Mouse (Mus musculus): ENCODE measurements at regions not wholly inside any gene's neighbourhood (a gene's known extent, or its start where the extent isn't known, plus 50 kb on each side); places are given as distances from the start of the nearest gene placed in this dataset.

- TF ChIP-seq CHD2 (IDR thresholded peaks at IDR 0.05; ENCODE audit: low read length) (no peak), KAT2A (conservative IDR thresholded peaks at IDR 0.05; ENCODE audit: low read depth, low read length) (no peak), E2F4 (IDR thresholded peaks at IDR 0.05; ENCODE audit: borderline replicate concordance, low read depth, low read length) (no peak), SMC3 (IDR thresholded peaks at IDR 0.05; ENCODE audit: low read depth, low read length) (no peak), CHD1 (IDR thresholded peaks at IDR 0.05; ENCODE audit: low read depth, low read length) (no peak), EP300 (IDR thresholded peaks at IDR 0.05; ENCODE audit: low read depth in 1 of 2, low read length in 2 of 2) (no peak)
- no peak overlapping the region for H3K4me3 ChIP-seq (ENCODE audit: control insufficient read depth in 1 of 2, insufficient read depth in 1 of 2, low read depth in 2 of 2, low read length in 2 of 2)
- H3K79me2 ChIP-seq (ENCODE audit: control insufficient read depth, insufficient read depth, low read length, poor library complexity), result no peaks in the 10 kb centered on the region
- no peak overlapping the region for H3K27ac ChIP-seq (ENCODE audit: control insufficient read depth, low read depth, low read length)
- no peaks in the 10 kb centered on the region for H3K36me3 ChIP-seq (ENCODE audit: control insufficient read depth in 1 of 2, insufficient read depth in 2 of 2, low read length in 2 of 2)
- H3K4me1 ChIP-seq (ENCODE audit: control insufficient read depth in 1 of 2, insufficient read depth in 2 of 2, low read length in 2 of 2), result no peaks in the 10 kb centered on the region
- no peaks in the 10 kb centered on the region for H3K9me3 ChIP-seq (replicated peaks; ENCODE audit: insufficient read depth, low read length)
- no peaks in the 10 kb centered on the region for H3K27me3 ChIP-seq (ENCODE audit: control insufficient read depth in 1 of 2, insufficient read depth in 2 of 2, low read length in 2 of 2)
- no peak overlapping the region for H3K9ac ChIP-seq (ENCODE audit: control insufficient read depth, low read depth, low read length, poor library complexity, severe bottlenecking)
- no peak for DNase-seq (ENCODE audit: low read depth, low spot score)
These were observed 250.1 kb downstream of the Tfap2b start for GRCm38 (mm10) chr1:19458646-19459441.

GRCm38 (mm10) chr1:19459876-19460275 is 251.2 kb downstream of the Tfap2b start:
- no peaks in the 10 kb centered on the region for H3K9me3 ChIP-seq (replicated peaks; ENCODE audit: insufficient read depth, low read length)
- no peak overlapping the region for H3K9ac ChIP-seq (ENCODE audit: control insufficient read depth, low read depth, low read length, poor library complexity, severe bottlenecking)
- no peak for DNase-seq (ENCODE audit: low read depth, low spot score)
- TF ChIP-seq POLR2AphosphoS2 (IDR thresholded peaks at IDR 0.05; ENCODE audit: low read length), result no peak
- no peak for TF ChIP-seq SIN3A (IDR thresholded peaks at IDR 0.05; ENCODE audit: low read length)
- TF ChIP-seq ZKSCAN1 (IDR thresholded peaks at IDR 0.05; ENCODE audit: low read depth, low read length), result no peak
- TF ChIP-seq TCF12 (IDR thresholded peaks at IDR 0.05; ENCODE audit: low read depth, low read length), result no peak
- TF ChIP-seq E2F4 (IDR thresholded peaks at IDR 0.05; ENCODE audit: borderline replicate concordance, low read depth, low read length), result no peak
- no peak for TF ChIP-seq POLR2AphosphoS5 (IDR thresholded peaks at IDR 0.05; ENCODE audit: borderline replicate concordance, low read depth, low read length)
- no peak for TF ChIP-seq ETS1 (IDR thresholded peaks at IDR 0.05; ENCODE audit: low read depth, low read length)
- no peak for TF ChIP-seq GATA1 (IDR thresholded peaks at IDR 0.05; ENCODE audit: low read depth, low read length)
- TF ChIP-seq HCFC1 (IDR thresholded peaks at IDR 0.05; ENCODE audit: low read depth, low read length), result no peak
- TF ChIP-seq JUND (IDR thresholded peaks at IDR 0.05; ENCODE audit: low read depth, low read length), result no peak
- TF ChIP-seq CHD2 (IDR thresholded peaks at IDR 0.05; ENCODE audit: low read length), result no peak
- TF ChIP-seq ZC3H11A (IDR thresholded peaks at IDR 0.05; ENCODE audit: low read depth, low read length), result no peak
- TF ChIP-seq MYC (IDR thresholded peaks at IDR 0.05; ENCODE audit: low read depth, low read length), result no peak
- no peak for TF ChIP-seq TBP (IDR thresholded peaks at IDR 0.05; ENCODE audit: low read depth, low read length)
- no peaks in the 10 kb centered on the region for H3K27me3 ChIP-seq (ENCODE audit: control insufficient read depth in 1 of 2, insufficient read depth in 2 of 2, low read length in 2 of 2)
- H3K4me3 ChIP-seq (ENCODE audit: control insufficient read depth in 1 of 2, insufficient read depth in 1 of 2, low read depth in 2 of 2, low read length in 2 of 2), result no peak overlapping the region
- no peaks in the 10 kb centered on the region for H3K79me2 ChIP-seq (ENCODE audit: control insufficient read depth, insufficient read depth, low read length, poor library complexity)
- no peaks in the 10 kb centered on the region for H3K36me3 ChIP-seq (ENCODE audit: control insufficient read depth in 1 of 2, insufficient read depth in 2 of 2, low read length in 2 of 2)
- H3K4me1 ChIP-seq (ENCODE audit: control insufficient read depth in 1 of 2, insufficient read depth in 2 of 2, low read length in 2 of 2), result no peaks in the 10 kb centered on the region
- H3K27ac ChIP-seq (ENCODE audit: control insufficient read depth, low read depth, low read length), result no peak overlapping the region
